Mouse (Mus musculus): ENCODE results near the gene Dll1.

Gene Dll1

GRCm38 (mm10) chr17:15376494-15377181 lies at the start of gene Dll1:
Dll1 (minus strand) TSS chr17:15376872.
- DNase-seq (ENCODE audit: low spot score in 2 of 2): no peak

- no peak for DNase-seq (ENCODE audit: low spot score in 2 of 2)
Observed at GRCm38 (mm10) chr17:15425931-15426330, 49.3 kb upstream of the Dll1 start.

GRCm38 (mm10) chr17:15423080-15423765 lies 46.6 kb upstream of the Dll1 start:
- no peak for DNase-seq (ENCODE audit: low spot score in 2 of 2)

- DNase-seq (ENCODE audit: low spot score in 2 of 2): no peak
Observed at GRCm38 (mm10) chr17:15422666-15423065, 46.0 kb upstream of the Dll1 start.

GRCm38 (mm10) chr17:15421446-15421845 lies 44.8 kb upstream of the Dll1 start:
- DNase-seq (ENCODE audit: low spot score in 2 of 2): no peak

GRCm38 (mm10) chr17:15420021-15420603 lies 43.4 kb upstream of the Dll1 start:
- no peak for DNase-seq (ENCODE audit: low spot score in 2 of 2)

- no peak for DNase-seq (ENCODE audit: low spot score in 2 of 2)
Observed at GRCm38 (mm10) chr17:15419534-15419933, 42.9 kb upstream of the Dll1 start.

- DNase-seq (ENCODE audit: low spot score in 2 of 2): no peak
Observed at GRCm38 (mm10) chr17:15416596-15417215, 40.0 kb upstream of the Dll1 start.

GRCm38 (mm10) chr17:15410861-15411260 lies 34.2 kb upstream of the Dll1 start:
- DNase-seq (ENCODE audit: low spot score in 2 of 2): no peak

GRCm38 (mm10) chr17:15409261-15409660 lies 32.6 kb upstream of the Dll1 start:
- DNase-seq (ENCODE audit: low spot score in 2 of 2): no peak

GRCm38 (mm10) chr17:15406576-15406975 lies 29.9 kb upstream of the Dll1 start:
- DNase-seq (ENCODE audit: low spot score in 2 of 2): no peak

- DNase-seq (ENCODE audit: low spot score in 2 of 2): no peak
Observed at GRCm38 (mm10) chr17:15401716-15402115, 25.0 kb upstream of the Dll1 start.

- peak; percentile 90 to 91 for DNase-seq (ENCODE audit: low spot score in 2 of 2)
Observed at GRCm38 (mm10) chr17:15395997-15396675, 19.5 kb upstream of the Dll1 start, which contains the start of gene Fam120b. Fam120b (plus strand) TSS chr17:15396202.

- no peak for DNase-seq (ENCODE audit: low spot score in 2 of 2)
Observed at GRCm38 (mm10) chr17:15389356-15389755, 12.7 kb upstream of the Dll1 start.

- DNase-seq (ENCODE audit: low spot score in 2 of 2): no peak
Observed at GRCm38 (mm10) chr17:15388892-15389291, 12.2 kb upstream of the Dll1 start.

GRCm38 (mm10) chr17:15383360-15383759 lies 6.7 kb upstream of the Dll1 start:
- no peak for DNase-seq (ENCODE audit: low spot score in 2 of 2)

- no peak for DNase-seq (ENCODE audit: low spot score in 2 of 2)
Observed at GRCm38 (mm10) chr17:15381869-15382660, 5.4 kb upstream of the Dll1 start.

GRCm38 (mm10) chr17:15381092-15381860 lies 4.6 kb upstream of the Dll1 start:
- DNase-seq (ENCODE audit: low spot score in 2 of 2): no peak

GRCm38 (mm10) chr17:15380641-15381051 lies 4.0 kb upstream of the Dll1 start:
- DNase-seq (ENCODE audit: low spot score in 2 of 2): no peak

All from spleen, postnatal 36 days (tissue).